Mouse (Mus musculus) frontal cortex, adult 2 months (tissue): ENCODE results near the gene Bclaf1. TPM values are rescaled to one million over a fixed set of nuclear protein-coding genes. Genes with fewer than 3 reads are reported as not detected.

Experiments
- polyA plus RNA-seq: library from polyadenylated mRNA; depleted of rRNA; stranded (reverse); fragments of >200 nt; gene quantifications from 2 replicates; pipeline ENCODE4 v1.2.3, GENCODE M21; 2012; rRNA removed

The Bclaf1 gene
- polyA plus RNA-seq, 1 experiment, result 86.7 TPM

Other genes starting within 250 kb of the Bclaf1 start
- 70.1 and 73.5 TPM in 2 replicates for gene Map7, start 164.0 kb upstream of the Bclaf1 start, polyA plus RNA-seq
- gene Mtfr2, start 35.3 kb downstream of the Bclaf1 start, polyA plus RNA-seq, result 0.82 and 1.1 TPM in 2 replicates